Mouse (Mus musculus) small intestine, adult 2 months (tissue): Measurements from ENCODE around the gene Appl1. TPM values are rescaled to one million over a fixed set of nuclear protein-coding genes. Genes with fewer than 3 reads are reported as not detected.

ENCODE experiments used
- H3K27ac ChIP-seq: fragments of 200-500 bp; 2 replicates; pipeline ENCODE4 v1.5.1; 2012; ENCODE audit warnings: low read depth, low read length, control low read depth, inconsistent platforms; ENCODE audit not compliant: insufficient read depth
- H3K27me3 ChIP-seq: fragments of 200-500 bp; 2 replicates; pipeline ENCODE4 v1.6.1; 2012; ENCODE audit warnings: mild to moderate bottlenecking, moderate library complexity, low read length, inconsistent platforms; ENCODE audit not compliant: control insufficient read depth, insufficient read depth
- H3K36me3 ChIP-seq: fragments of 200-500 bp; 2 replicates; pipeline ENCODE4 v1.6.1; 2012; ENCODE audit warnings: mild to moderate bottlenecking, low read length, control low read depth, inconsistent platforms; ENCODE audit not compliant: control insufficient read depth, insufficient read depth
- H3K4me1 ChIP-seq: fragments of 200-500 bp; 2 replicates; pipeline ENCODE4 v1.6.1; 2012; ENCODE audit warnings: low read length, inconsistent platforms, mixed read lengths; ENCODE audit not compliant: control insufficient read depth, insufficient read depth, insufficient read length
- H3K4me3 ChIP-seq: fragments of 200-500 bp; 2 replicates; pipeline ENCODE4 v1.5.1; 2012; ENCODE audit warnings: low read depth, mild to moderate bottlenecking, control low read depth, inconsistent platforms, low read length, moderate library complexity
- CTCF ChIP-seq: fragments of 200-500 bp; IDR thresholded peaks from 2 replicates; pipeline ENCODE4 v1.5.1; 2012; ENCODE audit warnings: low read depth, mild to moderate bottlenecking, control low read depth, inconsistent platforms, low read length, moderate library complexity, mixed read lengths; ENCODE audit not compliant: insufficient replicate concordance, insufficient read length; ENCODE audit errors: extremely low read depth
- POLR2A ChIP-seq: fragments of 200-500 bp; IDR thresholded peaks from 2 replicates; pipeline ENCODE4 v1.6.1; 2012; ENCODE audit warnings: low read depth, mild to moderate bottlenecking, control low read depth, inconsistent platforms, low read length, moderate library complexity
- WGBS: fragments of 180-500 bp; shearing (Covaris S2); methylation state at CpG from one replicate; pipeline ENCODE4 v1.1.7; 2018; 5-methylcytosine and 5-hydroxymethylcytosine counted together
- polyA plus RNA-seq: library from polyadenylated mRNA; depleted of rRNA; stranded (reverse); fragments of >200 nt; gene quantifications from 2 replicates; pipeline ENCODE4 v1.2.3, GENCODE M21; 2012; rRNA removed

The Appl1 gene
- 0.44 and 1.3 TPM in 2 replicates for polyA plus RNA-seq

- peak within 1 kb of the TSS; percentile 70 for H3K27ac ChIP-seq
- no peaks in the 10 kb centered on the region for H3K27me3 ChIP-seq
- H3K4me1 ChIP-seq, result peaks cover 7% of the 10 kb centered on the region; the same call in 1 of the 2 replicates
- H3K36me3 ChIP-seq, result no peaks in the 10 kb centered on the region
- no peak for TF ChIP-seq POLR2A
- no peak for TF ChIP-seq CTCF
- peak within 1 kb of the TSS; percentile 93 for H3K4me3 ChIP-seq
- whole genome bisulfite sequencing, result 17% methylated on average over 10 of the region's 10 CpGs
These were observed at the start of gene Appl1 for GRCm38 (mm10) chr14:26971106-26971789. TSS of gene Appl1 (minus strand) at chr14:26971232.

DNA sequence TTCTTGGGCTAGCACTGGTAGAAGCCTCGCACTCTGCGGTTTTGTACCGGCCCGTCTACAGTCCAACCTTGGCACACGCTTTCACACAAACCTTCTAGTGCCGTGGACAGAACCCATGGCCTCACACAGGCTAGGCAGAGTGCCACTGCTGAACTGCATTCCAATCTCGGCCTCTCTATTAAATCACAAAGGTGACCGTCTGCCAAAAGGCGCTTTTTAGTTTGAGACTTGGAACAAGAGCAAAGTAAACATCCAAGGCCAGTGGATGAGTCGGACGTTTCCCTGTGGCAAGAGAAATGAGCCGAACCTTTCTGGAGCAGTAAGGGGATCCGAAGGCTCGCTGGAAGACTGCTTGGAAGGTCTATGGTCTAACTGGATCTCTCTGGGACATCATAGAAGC, 48.8 kb upstream of the Appl1 start:
- Histone ChIP-seq H3K27ac (no peak overlapping the region), H3K4me3 (no peak overlapping the region), H3K4me1 (no peaks in the 10 kb centered on the region), H3K27me3 (no peaks in the 10 kb centered on the region), H3K36me3 (no peaks in the 10 kb centered on the region)
- TF ChIP-seq POLR2A, result no peak
- TF ChIP-seq CTCF, result no peak
- 64% methylated on average over 14 of the region's 14 CpGs for WGBS

- Histone ChIP-seq H3K4me1 (no peaks in the 10 kb centered on the region), H3K27me3 (no peaks in the 10 kb centered on the region; the same call in 1 of the 2 replicates), H3K27ac (no peak overlapping the region), H3K36me3 (no peaks in the 10 kb centered on the region), H3K4me3 (no peak overlapping the region)
- no peak for TF ChIP-seq CTCF
- no peak for TF ChIP-seq POLR2A
- WGBS, result 87% methylated on average over 2 of the region's 2 CpGs
These were observed 46.9 kb upstream of the Appl1 start for GRCm38 (mm10) chr14:27017936-27018335.

DNA sequence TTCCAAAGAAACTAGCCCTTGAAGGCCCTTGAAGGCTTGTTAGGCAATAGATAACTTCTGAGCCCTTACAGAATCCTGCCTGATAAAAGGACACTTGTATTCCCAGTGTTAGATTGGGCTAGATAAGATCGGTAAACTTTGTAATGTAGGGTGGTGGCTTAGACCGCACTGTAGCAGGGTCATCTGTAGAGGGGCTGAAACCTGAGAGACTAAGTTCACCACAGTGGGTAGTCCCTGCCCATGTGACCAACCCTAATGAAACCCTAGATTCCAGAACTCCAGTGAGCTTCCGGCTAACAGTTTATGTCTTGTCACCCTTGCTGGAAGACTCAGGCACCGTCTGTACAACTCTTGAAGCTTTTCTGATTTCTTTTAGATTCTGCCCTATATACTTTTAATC, 42.6 kb upstream of the Appl1 start:
- no peaks in the 10 kb centered on the region for H3K36me3 ChIP-seq
- H3K4me1 ChIP-seq, result no peaks in the 10 kb centered on the region
- WGBS, result 44% methylated on average over 4 of the region's 4 CpGs
- no peak overlapping the region for H3K4me3 ChIP-seq
- no peaks in the 10 kb centered on the region; the same call in 1 of the 2 replicates for H3K27me3 ChIP-seq
- H3K27ac ChIP-seq, result no peak overlapping the region
- TF ChIP-seq CTCF, result no peak

DNA sequence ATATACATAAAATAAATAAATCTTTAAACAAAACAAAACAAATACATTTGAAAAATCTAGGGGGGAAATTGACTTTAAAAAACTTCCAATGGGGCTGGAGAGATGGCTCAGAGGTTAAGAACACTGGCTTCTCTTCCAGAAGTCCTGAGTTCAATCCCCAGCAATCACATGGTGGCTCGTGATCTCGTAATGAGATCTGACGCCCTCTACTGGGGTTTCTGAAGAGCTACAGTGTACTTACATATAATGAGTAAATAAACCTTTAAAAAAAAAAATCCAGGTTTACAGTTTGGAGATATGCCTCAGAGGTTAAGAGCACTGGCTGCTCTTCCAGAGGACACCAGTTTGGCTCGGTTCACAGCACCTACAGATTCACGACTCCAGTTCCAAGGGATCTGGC, 40.5 kb upstream of the Appl1 start:
- WGBS, result 81% methylated on average over 5 of the region's 5 CpGs
- H3K27ac ChIP-seq, result no peak overlapping the region
- no peak for TF ChIP-seq CTCF
- no peak for TF ChIP-seq POLR2A
- H3K4me1 ChIP-seq, result no peaks in the 10 kb centered on the region
- no peaks in the 10 kb centered on the region; the same call in 1 of the 2 replicates for H3K27me3 ChIP-seq
- H3K4me3 ChIP-seq, result no peak overlapping the region
- no peaks in the 10 kb centered on the region for H3K36me3 ChIP-seq

DNA sequence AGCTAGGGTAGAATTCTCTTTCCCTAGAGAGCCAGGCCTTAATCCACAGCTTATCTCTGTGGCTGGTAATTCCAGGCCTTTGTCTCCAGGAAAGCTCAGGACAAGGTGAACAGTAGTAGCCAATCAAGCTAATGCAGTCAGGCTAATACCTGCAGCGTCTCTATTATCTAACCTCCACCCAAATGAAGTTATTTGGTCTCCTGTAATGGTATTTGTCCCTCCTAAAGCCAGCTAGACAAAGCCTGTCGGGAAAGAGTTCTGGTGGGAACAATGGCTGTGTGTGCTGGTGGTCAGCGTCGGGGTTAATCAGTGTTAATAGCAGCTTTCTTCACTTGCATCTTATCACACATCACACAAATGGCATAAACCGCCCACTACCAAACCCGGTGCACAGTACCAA, 34.9 kb upstream of the Appl1 start:
- Histone ChIP-seq H3K27ac (no peak overlapping the region), H3K27me3 (no peaks in the 10 kb centered on the region), H3K36me3 (no peaks in the 10 kb centered on the region), H3K4me3 (no peak overlapping the region), H3K4me1 (no peaks in the 10 kb centered on the region)
- TF ChIP-seq POLR2A, result no peak
- 45% methylated on average over 6 of the region's 6 CpGs for WGBS

- Histone ChIP-seq H3K4me1 (no peaks in the 10 kb centered on the region), H3K27me3 (no peaks in the 10 kb centered on the region), H3K27ac (no peak overlapping the region), H3K4me3 (no peak overlapping the region), H3K36me3 (no peaks in the 10 kb centered on the region)
- 64% methylated on average over 7 of the region's 7 CpGs for WGBS
- TF ChIP-seq CTCF (no peak), POLR2A (no peak)
These were observed 33.9 kb upstream of the Appl1 start for GRCm38 (mm10) chr14:27004906-27005305.

DNA sequence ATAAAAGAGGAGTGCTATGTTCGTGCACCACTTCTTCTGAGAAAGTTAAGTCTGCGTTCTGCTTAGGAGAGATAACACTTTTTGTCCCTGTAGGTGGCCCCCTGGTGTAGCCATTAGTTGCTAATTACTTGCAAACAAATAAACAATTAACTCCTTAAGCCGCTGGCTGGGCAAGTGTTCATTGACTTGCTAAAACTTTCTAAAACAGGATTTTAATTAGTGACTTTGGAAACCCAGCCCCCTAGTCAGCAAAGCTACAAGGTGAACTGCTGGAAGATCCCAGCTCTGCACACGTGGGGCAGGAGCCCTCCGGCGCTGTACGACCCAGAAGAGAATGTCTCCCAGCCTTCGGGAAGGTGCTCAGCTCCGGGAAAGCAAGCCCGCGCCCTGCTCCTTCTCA, 29.4 kb upstream of the Appl1 start:
- Histone ChIP-seq H3K4me1 (no peaks in the 10 kb centered on the region), H3K36me3 (no peaks in the 10 kb centered on the region), H3K27ac (no peak overlapping the region), H3K4me3 (no peak overlapping the region), H3K27me3 (no peaks in the 10 kb centered on the region; the same call in 1 of the 2 replicates)
- 14% methylated on average over 11 of the region's 11 CpGs for WGBS
- TF ChIP-seq POLR2A (no peak), CTCF (no peak)
